Mouse (Mus musculus) CH12.LX (cell line): ENCODE measurements around the gene Rdh14.

Experiments
- CTCF ChIP-seq, 2 experiments: IDR thresholded peaks in 1 of 2; conservative IDR thresholded peaks in 1 of 2; 2 replicates each; pipeline ENCODE4 v1.5.1; 2011 to 2012; ENCODE audit warnings: low read depth in 2 of 2, low read length in 2 of 2, improper control_type of control experiment in 1 of 2, inconsistent platforms in 1 of 2, mild to moderate bottlenecking in 1 of 2, moderate library complexity in 1 of 2
- ELF1 ChIP-seq: IDR thresholded peaks from 2 replicates; pipeline ENCODE4 v1.6.1; 2014; ENCODE audit warnings: low read depth, mild to moderate bottlenecking, inconsistent platforms, low read length, improper control_type of control experiment
- EP300 ChIP-seq: IDR thresholded peaks from 2 replicates; pipeline ENCODE4 v1.6.1; 2011; ENCODE audit warnings: low read length, improper control_type of control experiment
- HCFC1 ChIP-seq: IDR thresholded peaks from 2 replicates; pipeline ENCODE4 v1.6.1; 2012; ENCODE audit warnings: low read depth, mild to moderate bottlenecking, inconsistent platforms, low read length, improper control_type of control experiment
- MEF2A ChIP-seq: IDR thresholded peaks from 2 replicates; pipeline ENCODE4 v1.6.1; 2014; ENCODE audit warnings: low read depth, mild to moderate bottlenecking, inconsistent platforms, low read length, improper control_type of control experiment, borderline replicate concordance
- MYC ChIP-seq: IDR thresholded peaks from 2 replicates; pipeline ENCODE4 v1.6.1; 2011; ENCODE audit warnings: low read depth, mild to moderate bottlenecking, improper control_type of control experiment, low read length
- POLR2A ChIP-seq: IDR thresholded peaks from 2 replicates; pipeline ENCODE4 v1.6.1; 2011; ENCODE audit warnings: low read depth, mild to moderate bottlenecking, improper control_type of control experiment, low read length
- TBP ChIP-seq: conservative IDR thresholded peaks from 2 replicates; pipeline ENCODE4 v1.6.1; 2011; ENCODE audit warnings: low read depth, low read length, improper control_type of control experiment
- USF1 ChIP-seq: IDR thresholded peaks from 2 replicates; pipeline ENCODE4 v1.6.1; 2014; ENCODE audit warnings: low read depth, mild to moderate bottlenecking, inconsistent platforms, low read length, improper control_type of control experiment
- ZKSCAN1 ChIP-seq: IDR thresholded peaks from 2 replicates; pipeline ENCODE4 v1.6.1; 2012; ENCODE audit warnings: low read depth, inconsistent platforms, low read length, improper control_type of control experiment, borderline replicate concordance

DNA sequence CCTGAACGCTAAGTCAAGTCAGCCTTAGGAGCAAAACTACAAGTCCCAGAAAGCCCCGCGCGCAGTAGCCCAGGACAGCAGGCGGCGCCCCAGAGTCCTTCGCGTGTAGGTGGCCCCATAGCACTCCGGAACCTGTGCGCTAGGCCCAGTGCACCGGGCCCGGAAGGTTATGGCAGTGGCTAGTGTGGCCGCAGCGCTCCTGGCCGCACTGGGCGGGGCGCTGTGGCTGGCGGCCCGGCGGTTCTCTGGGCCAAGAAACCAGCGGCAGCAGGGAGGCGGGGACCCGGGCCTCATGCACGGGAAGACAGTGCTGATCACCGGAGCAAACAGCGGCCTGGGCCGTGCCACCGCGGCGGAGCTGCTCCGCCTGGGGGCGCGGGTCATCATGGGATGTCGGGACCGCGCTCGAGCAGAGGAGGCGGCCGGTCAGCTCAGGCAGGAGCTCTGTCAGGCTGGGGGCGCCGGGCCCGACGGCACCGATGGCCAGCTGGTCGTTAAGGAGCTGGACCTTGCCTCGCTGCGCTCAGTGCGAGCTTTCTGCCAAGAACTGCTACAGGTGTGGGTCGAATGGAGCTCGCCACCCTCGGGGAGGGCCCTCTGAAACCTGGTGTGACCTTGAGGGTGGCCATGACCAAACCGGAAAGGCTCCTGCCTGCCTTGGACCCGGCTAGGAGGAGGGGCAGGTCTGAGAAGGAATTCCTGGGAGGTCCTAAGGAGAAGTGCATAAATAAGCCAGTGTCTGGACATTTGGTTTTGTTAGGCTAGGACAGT, at the start of gene Rdh14:
- peak; percentile 93 for TF ChIP-seq ELF1
- TF ChIP-seq CTCF (conservative IDR thresholded peaks at IDR 0.05 in 1 of 2, IDR thresholded peaks at IDR 0.05 in 1 of 2; ENCODE audit: low read depth in 2 of 2, low read length in 2 of 2): peak in 1 of 2 experiments; percentile 64; a peak in 2 of 4 replicates
- TF ChIP-seq MEF2A: 0 out of 2 replicates have a peak, but pooled peaks have one; percentile 43
- no peak for TF ChIP-seq USF1
- peak; percentile 97 for TF ChIP-seq HCFC1
- 0 out of 2 replicates have a peak, but pooled peaks have one; percentile 44 for TF ChIP-seq TBP
- peak; percentile 69 for TF ChIP-seq POLR2A
- TF ChIP-seq MYC: 0 out of 2 replicates have a peak, but pooled peaks have one; percentile 12
- TF ChIP-seq ZKSCAN1: no peak
- TF ChIP-seq EP300: no peak
